Mouse (Mus musculus) lung, embryonic 14.5 days (tissue): ENCODE data around the gene Oosp3. TPM values are rescaled to one million over a fixed set of nuclear protein-coding genes. Genes with fewer than 3 reads are reported as not detected.

Experiments used
- ATAC-seq: fragments of 200-750 bp; cut with Nextera tagmentation; 2 replicates; pipeline ENCODE4 v1.8.0; 2017; ENCODE audit warnings: mild to moderate bottlenecking, moderate TSS enrichment, moderate library complexity; ENCODE audit not compliant: insufficient read depth
- DNase-seq: peaks from one replicate; pipeline ENCODE4 v3.0.0-alpha.2; 2015
- H3K27ac ChIP-seq: fragments of 300-500 bp; sonication (generic); 2 replicates; pipeline ENCODE4 v1.5.1; 2014; ENCODE audit warnings: low read depth, mild to moderate bottlenecking, moderate library complexity
- H3K27me3 ChIP-seq: fragments of 300-500 bp; sonication (generic); 2 replicates; pipeline ENCODE4 v1.6.1; 2014; ENCODE audit warnings: low read length, control low read depth; ENCODE audit not compliant: insufficient read depth
- H3K36me3 ChIP-seq: fragments of 300-500 bp; sonication (generic); 2 replicates; pipeline ENCODE4 v1.6.1; 2014; ENCODE audit warnings: control low read depth; ENCODE audit not compliant: insufficient read depth
- H3K4me1 ChIP-seq: fragments of 300-500 bp; sonication (generic); 2 replicates; pipeline ENCODE4 v1.6.1; 2014; ENCODE audit warnings: antibody characterized with exemption, control low read depth; ENCODE audit not compliant: insufficient read depth
- H3K4me2 ChIP-seq: fragments of 300-500 bp; sonication (generic); 2 replicates; pipeline ENCODE4 v1.6.1; 2014; ENCODE audit warnings: mild to moderate bottlenecking
- H3K4me3 ChIP-seq: fragments of 300-500 bp; sonication (generic); 2 replicates; pipeline ENCODE4 v1.5.1; 2014; ENCODE audit warnings: low read depth, low read length
- H3K9ac ChIP-seq: fragments of 300-500 bp; sonication (generic); 2 replicates; pipeline ENCODE4 v1.6.1; 2014
- H3K9me3 ChIP-seq: fragments of 300-500 bp; sonication (generic); 2 replicates; pipeline ENCODE4 v1.6.1; 2016; ENCODE audit warnings: low read depth, low read length, control low read depth
- CTCF ChIP-seq: IDR thresholded peaks from 2 replicates; pipeline ENCODE4 v1.5.1; 2016; ENCODE audit warnings: antibody characterized with exemption, low read depth
- WGBS: fragments of 180-500 bp; shearing (Covaris S2); extraction: QIAGEN DNeasy Blood & Tissue Kit; methylation state at CpG from one replicate; pipeline ENCODE4 v1.1.7; 2014; 5-methylcytosine and 5-hydroxymethylcytosine counted together
- polyA plus RNA-seq: library from polyadenylated mRNA; unstranded; fragments of >200 nt; fragmentation: Nextera tagmentation; extraction: Ambion mirVana; gene quantifications from 2 replicates; pipeline ENCODE4 v1.2.1, GENCODE M21; 2014

Gene Oosp3
- polyA plus RNA-seq, 1 experiment from 2014 or later, result not detected

GRCm38 (mm10) chr19:11712451-11712850 lies 15.6 kb downstream of the Oosp3 start:
- no peaks in the 10 kb centered on the region for H3K36me3 ChIP-seq
- no peak overlapping the region for H3K4me2 ChIP-seq
- H3K4me1 ChIP-seq, result no peaks in the 10 kb centered on the region
- ATAC-seq, result no peak
- no peak for TF ChIP-seq CTCF
- H3K27me3 ChIP-seq, result no peaks in the 10 kb centered on the region
- no peak overlapping the region for H3K27ac ChIP-seq
- DNase-seq, result no peak
- H3K9ac ChIP-seq, result no peak overlapping the region
- 82% methylated on average over 4 of the region's 4 CpGs for WGBS
- H3K9me3 ChIP-seq, result no peaks in the 10 kb centered on the region
- H3K4me3 ChIP-seq, result no peak overlapping the region

DNA sequence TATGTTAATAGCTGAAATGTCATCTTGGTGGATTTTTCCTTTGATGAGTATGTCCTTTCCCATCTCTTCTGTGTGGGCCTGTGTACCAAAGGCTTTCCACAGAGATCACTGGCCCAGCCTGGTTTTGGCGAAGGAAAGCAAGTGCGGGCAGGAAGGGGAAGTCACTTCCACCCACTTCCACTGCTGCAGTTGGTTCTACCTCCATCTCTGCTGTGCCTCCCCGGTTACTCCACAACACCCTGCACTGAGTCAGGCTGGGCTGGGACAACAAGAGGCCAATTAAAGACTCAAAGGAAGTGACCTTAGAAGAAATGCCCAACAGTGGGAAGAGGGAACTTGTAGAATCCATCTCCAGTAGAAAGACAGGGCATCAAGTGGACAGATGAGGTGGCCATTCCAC lies 23.2 kb downstream of the Oosp3 start:
- Histone ChIP-seq H3K9me3 (no peaks in the 10 kb centered on the region), H3K9ac (no peak overlapping the region), H3K4me1 (no peaks in the 10 kb centered on the region), H3K27me3 (no peaks in the 10 kb centered on the region), H3K4me2 (no peak overlapping the region), H3K4me3 (no peak overlapping the region), H3K27ac (no peak overlapping the region), H3K36me3 (no peaks in the 10 kb centered on the region)
- TF ChIP-seq CTCF, result no peak
- no peak for ATAC-seq
- DNase-seq, result no peak
- 90% methylated on average over 3 of the region's 3 CpGs for WGBS

GRCm38 (mm10) chr19:11723870-11724269 lies 27.0 kb downstream of the Oosp3 start:
- Histone ChIP-seq H3K4me2 (no peak overlapping the region), H3K27me3 (no peaks in the 10 kb centered on the region), H3K9ac (no peak overlapping the region), H3K4me1 (no peaks in the 10 kb centered on the region), H3K27ac (no peak overlapping the region), H3K4me3 (no peak overlapping the region), H3K9me3 (no peaks in the 10 kb centered on the region), H3K36me3 (no peaks in the 10 kb centered on the region)
- TF ChIP-seq CTCF, result no peak
- WGBS, result 48% methylated on average over 2 of the region's 2 CpGs
- DNase-seq, result no peak
- no peak; the same call in 1 of the 2 replicates for ATAC-seq

GRCm38 (mm10) chr19:11724275-11724674 lies 27.4 kb downstream of the Oosp3 start:
- no peak for TF ChIP-seq CTCF
- WGBS, result 27% methylated on average over 6 of the region's 6 CpGs
- Histone ChIP-seq H3K9ac (no peak overlapping the region), H3K27ac (no peak overlapping the region), H3K36me3 (no peaks in the 10 kb centered on the region), H3K27me3 (no peaks in the 10 kb centered on the region), H3K4me3 (no peak overlapping the region), H3K9me3 (no peaks in the 10 kb centered on the region), H3K4me1 (no peaks in the 10 kb centered on the region), H3K4me2 (no peak overlapping the region)
- peak; percentile 92 for ATAC-seq
- DNase-seq, result peak; percentile 68

DNA sequence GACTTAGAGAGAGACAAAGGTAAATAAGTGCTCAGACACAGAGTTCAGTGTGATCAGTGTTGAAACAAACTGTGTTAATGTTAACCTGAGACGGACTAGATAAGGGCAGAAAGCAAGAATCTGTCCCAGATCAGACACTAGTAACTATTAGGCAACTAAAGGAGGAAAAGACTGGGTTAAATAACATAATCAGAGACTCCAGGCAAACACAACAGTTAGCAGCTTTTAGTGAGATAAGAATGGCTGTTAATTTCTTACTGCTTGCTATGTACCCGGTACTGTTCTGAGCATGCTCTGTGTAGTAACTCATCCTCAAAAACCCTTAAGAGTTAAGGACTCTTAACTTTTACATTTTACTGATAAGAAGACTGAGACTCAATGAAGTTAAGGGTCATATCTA lies 29.1 kb downstream of the Oosp3 start:
- Histone ChIP-seq H3K4me1 (no peaks in the 10 kb centered on the region), H3K4me2 (no peak overlapping the region), H3K9me3 (no peaks in the 10 kb centered on the region), H3K36me3 (no peaks in the 10 kb centered on the region), H3K27me3 (no peaks in the 10 kb centered on the region), H3K4me3 (no peak overlapping the region), H3K27ac (no peak overlapping the region), H3K9ac (no peak overlapping the region)
- TF ChIP-seq CTCF, result no peak
- no peak for ATAC-seq
- no peak for DNase-seq
- WGBS, result 46% methylated on average over 2 of the region's 2 CpGs

- Histone ChIP-seq H3K4me1 (no peaks in the 10 kb centered on the region), H3K27ac (no peak overlapping the region), H3K9me3 (no peaks in the 10 kb centered on the region), H3K4me3 (no peak overlapping the region), H3K4me2 (no peak overlapping the region), H3K9ac (no peak overlapping the region), H3K36me3 (no peaks in the 10 kb centered on the region), H3K27me3 (no peaks in the 10 kb centered on the region)
- ATAC-seq, result no peak
- TF ChIP-seq CTCF, result no peak
- DNase-seq, result no peak
- WGBS, result 87% methylated on average over 5 of the region's 5 CpGs
Measured at GRCm38 (mm10) chr19:11727304-11727703, 30.4 kb downstream of the Oosp3 start.

DNA sequence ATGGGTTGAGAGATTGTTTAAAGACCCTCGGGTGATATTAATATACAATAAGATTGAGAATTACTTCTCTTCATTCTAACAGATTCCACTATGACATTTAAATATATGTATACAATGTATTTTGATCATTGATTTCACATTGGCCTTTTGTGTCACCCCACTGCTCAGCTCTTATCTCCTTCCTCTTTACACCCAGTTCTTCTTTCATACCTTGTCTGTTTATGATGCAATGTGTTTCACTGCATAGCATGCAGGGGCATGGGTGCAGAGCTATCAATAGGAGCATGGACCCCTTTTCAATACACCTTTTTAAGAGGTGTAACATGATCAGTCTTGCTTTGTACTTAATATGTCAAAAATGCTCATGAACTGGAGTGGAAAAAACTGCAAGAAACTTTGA lies 33.4 kb downstream of the Oosp3 start:
- Histone ChIP-seq H3K4me3 (no peak overlapping the region), H3K27ac (no peak overlapping the region), H3K36me3 (no peaks in the 10 kb centered on the region), H3K27me3 (no peaks in the 10 kb centered on the region), H3K9ac (no peak overlapping the region), H3K9me3 (no peaks in the 10 kb centered on the region), H3K4me2 (no peak overlapping the region), H3K4me1 (no peaks in the 10 kb centered on the region)
- DNase-seq (no peak), ATAC-seq (no peak)
- WGBS, result 70% methylated on average over 1 of the region's 1 CpGs
- TF ChIP-seq CTCF, result no peak

GRCm38 (mm10) chr19:11736455-11736854 lies 39.6 kb downstream of the Oosp3 start:
- TF ChIP-seq CTCF, result no peak
- Histone ChIP-seq H3K27ac (no peak overlapping the region), H3K27me3 (no peaks in the 10 kb centered on the region), H3K4me2 (no peak overlapping the region), H3K4me3 (no peak overlapping the region), H3K36me3 (no peaks in the 10 kb centered on the region), H3K4me1 (no peaks in the 10 kb centered on the region), H3K9me3 (no peaks in the 10 kb centered on the region), H3K9ac (no peak overlapping the region)
- DNase-seq, result no peak
- ATAC-seq, result no peak
- WGBS, result 35% methylated on average over 1 of the region's 1 CpGs
